Mouse (Mus musculus): Measurements from ENCODE around the gene Plekhg1. TPM values are rescaled to one million over a fixed set of nuclear protein-coding genes. Genes with fewer than 3 reads are reported as not detected.

Gene Plekhg1
- total and polyA plus RNA-seq, 3 experiments: 3.6 to 11.0 (median 7.6) TPM

- intact Hi-C loops (cut with DNase I): no loop called here
- TF ChIP-seq POLR2A (IDR thresholded peaks at IDR 0.05; ENCODE audit: insufficient read depth, low read depth, low read length): no peak
- no peak for TF ChIP-seq CTCF (IDR thresholded peaks at IDR 0.05)
- TF ChIP-seq EP300 (IDR thresholded peaks at IDR 0.05; ENCODE audit: insufficient read depth, low read depth, low read length): no peak
These were observed 207.2 kb downstream of the Plekhg1 start for GRCm38 (mm10) chr10:3947346-3947745.

GRCm38 (mm10) chr10:3949306-3949705 lies 209.1 kb downstream of the Plekhg1 start:
- no peaks in the 10 kb centered on the region for H3K36me3 ChIP-seq (ENCODE audit: control insufficient read depth, insufficient read depth, low read length)
- TF ChIP-seq POLR2A (IDR thresholded peaks at IDR 0.05; ENCODE audit: insufficient read depth, low read depth, low read length) (no peak), CTCF (IDR thresholded peaks at IDR 0.05) (no peak), EP300 (IDR thresholded peaks at IDR 0.05; ENCODE audit: insufficient read depth, low read depth, low read length) (no peak)
- no peak overlapping the region for H3K9ac ChIP-seq (ENCODE audit: low read depth, low read length)
- intact Hi-C loops (cut with DNase I): no loop called here
- no peak overlapping the region for H3K27ac ChIP-seq
- no peaks in the 10 kb centered on the region for H3K27me3 ChIP-seq (ENCODE audit: control insufficient read depth, insufficient read depth, low read length)
- DNase-seq: no peak
- H3K4me1 ChIP-seq (ENCODE audit: control insufficient read depth, insufficient read depth, low read length): no peaks in the 10 kb centered on the region
- WGBS: 92% methylated on average over 6 of the region's 6 CpGs
- H3K4me3 ChIP-seq: no peak overlapping the region
- no peaks in the 10 kb centered on the region for H3K79me2 ChIP-seq (replicated peaks; ENCODE audit: control insufficient read depth, insufficient read depth, low read length)

More at GRCm38 (mm10) chr10:3947346-3947745, 207.2 kb downstream of the Plekhg1 start:
- 90% methylated on average over 7 of the region's 7 CpGs for WGBS
- H3K4me3 ChIP-seq: no peak overlapping the region
- no peaks in the 10 kb centered on the region for H3K79me2 ChIP-seq (replicated peaks; ENCODE audit: control insufficient read depth, insufficient read depth, low read length)
- H3K36me3 ChIP-seq (ENCODE audit: control insufficient read depth, insufficient read depth, low read length): no peaks in the 10 kb centered on the region
- no peak overlapping the region for H3K27ac ChIP-seq
- no peaks in the 10 kb centered on the region for H3K27me3 ChIP-seq (ENCODE audit: control insufficient read depth, insufficient read depth, low read length)
- no peaks in the 10 kb centered on the region for H3K4me1 ChIP-seq (ENCODE audit: control insufficient read depth, insufficient read depth, low read length)
- no peak overlapping the region for H3K9ac ChIP-seq (ENCODE audit: low read depth, low read length)
- DNase-seq: no peak

- no peak for TF ChIP-seq POLR2A (IDR thresholded peaks at IDR 0.05; ENCODE audit: insufficient read depth, low read depth, low read length)
- TF ChIP-seq CTCF (IDR thresholded peaks at IDR 0.05): no peak
- no peak for TF ChIP-seq EP300 (IDR thresholded peaks at IDR 0.05; ENCODE audit: insufficient read depth, low read depth, low read length)
- H3K4me3 ChIP-seq: no peak overlapping the region
- no peaks in the 10 kb centered on the region for H3K79me2 ChIP-seq (replicated peaks; ENCODE audit: control insufficient read depth, insufficient read depth, low read length)
- no peaks in the 10 kb centered on the region for H3K36me3 ChIP-seq (ENCODE audit: control insufficient read depth, insufficient read depth, low read length)
- 60% methylated on average over 22 of the region's 22 CpGs for whole genome bisulfite sequencing
- H3K27ac ChIP-seq: no peak overlapping the region
- H3K4me1 ChIP-seq (ENCODE audit: control insufficient read depth, insufficient read depth, low read length): no peaks in the 10 kb centered on the region
- H3K27me3 ChIP-seq (ENCODE audit: control insufficient read depth, insufficient read depth, low read length): no peaks in the 10 kb centered on the region
- no peak for DNase-seq
- intact Hi-C loops (cut with DNase I): no loop called here
- H3K9ac ChIP-seq (ENCODE audit: low read depth, low read length): no peak overlapping the region
These were observed 216.3 kb downstream of the Plekhg1 start for GRCm38 (mm10) chr10:3956471-3956870.

- TF ChIP-seq CTCF (IDR thresholded peaks at IDR 0.05): peak; percentile 48
- TF ChIP-seq POLR2A (IDR thresholded peaks at IDR 0.05; ENCODE audit: insufficient read depth, low read depth, low read length): no peak
- WGBS: 85% methylated on average over 5 of the region's 5 CpGs
- Histone ChIP-seq H3K27me3 (ENCODE audit: control insufficient read depth, insufficient read depth, low read length) (no peaks in the 10 kb centered on the region), H3K36me3 (ENCODE audit: control insufficient read depth, insufficient read depth, low read length) (no peaks in the 10 kb centered on the region), H3K79me2 (replicated peaks; ENCODE audit: control insufficient read depth, insufficient read depth, low read length) (no peaks in the 10 kb centered on the region), H3K4me3 (no peak overlapping the region), H3K4me1 (ENCODE audit: control insufficient read depth, insufficient read depth, low read length) (no peaks in the 10 kb centered on the region), H3K9ac (ENCODE audit: low read depth, low read length) (no peak overlapping the region), H3K27ac (no peak overlapping the region)
- intact Hi-C loops (cut with DNase I): no loop called here
- no peak for DNase-seq
These were observed 218.4 kb downstream of the Plekhg1 start for GRCm38 (mm10) chr10:3958591-3958990.

- H3K4me3 ChIP-seq: no peak overlapping the region
- no peak overlapping the region for H3K9ac ChIP-seq (ENCODE audit: low read depth, low read length)
- DNase-seq: no peak
- no peak overlapping the region for H3K27ac ChIP-seq
- WGBS: 87% methylated on average over 3 of the region's 3 CpGs
- H3K79me2 ChIP-seq (replicated peaks; ENCODE audit: control insufficient read depth, insufficient read depth, low read length): no peaks in the 10 kb centered on the region
- H3K27me3 ChIP-seq (ENCODE audit: control insufficient read depth, insufficient read depth, low read length): no peaks in the 10 kb centered on the region
- intact Hi-C loops (cut with DNase I): no loop called here
- H3K36me3 ChIP-seq (ENCODE audit: control insufficient read depth, insufficient read depth, low read length): no peaks in the 10 kb centered on the region
- H3K4me1 ChIP-seq (ENCODE audit: control insufficient read depth, insufficient read depth, low read length): peaks cover 3% of the 10 kb centered on the region; the same call in 1 of the 2 replicates
- TF ChIP-seq POLR2A (IDR thresholded peaks at IDR 0.05; ENCODE audit: insufficient read depth, low read depth, low read length): no peak
- no peak for TF ChIP-seq CTCF (IDR thresholded peaks at IDR 0.05)
- no peak for TF ChIP-seq EP300 (IDR thresholded peaks at IDR 0.05; ENCODE audit: insufficient read depth, low read depth, low read length)
These were observed 228.9 kb downstream of the Plekhg1 start for GRCm38 (mm10) chr10:3969026-3969425.

GRCm38 (mm10) chr10:3972237-3972636 lies 232.1 kb downstream of the Plekhg1 start:
- Histone ChIP-seq H3K4me3 (no peak overlapping the region), H3K79me2 (replicated peaks; ENCODE audit: control insufficient read depth, insufficient read depth, low read length) (no peaks in the 10 kb centered on the region), H3K27me3 (ENCODE audit: control insufficient read depth, insufficient read depth, low read length) (no peaks in the 10 kb centered on the region), H3K9ac (ENCODE audit: low read depth, low read length) (no peak overlapping the region), H3K36me3 (ENCODE audit: control insufficient read depth, insufficient read depth, low read length) (no peaks in the 10 kb centered on the region), H3K4me1 (ENCODE audit: control insufficient read depth, insufficient read depth, low read length) (peaks cover 3% of the 10 kb centered on the region; the same call in 1 of the 2 replicates), H3K27ac (no peak overlapping the region; the same call in 1 of the 2 replicates)
- intact Hi-C loops (cut with DNase I): no loop called here
- TF ChIP-seq POLR2A (IDR thresholded peaks at IDR 0.05; ENCODE audit: insufficient read depth, low read depth, low read length): no peak
- no peak for TF ChIP-seq EP300 (IDR thresholded peaks at IDR 0.05; ENCODE audit: insufficient read depth, low read depth, low read length)
- TF ChIP-seq CTCF (IDR thresholded peaks at IDR 0.05): no peak
- no peak for DNase-seq
- WGBS: 90% methylated on average over 9 of the region's 9 CpGs
